Mouse (Mus musculus) olfactory bulb, adult 2 months (tissue): ENCODE measurements at regions not wholly inside any gene's neighbourhood (a gene's known extent, or its start where the extent isn't known, plus 50 kb on each side); places are given as distances from the start of the nearest gene placed in this dataset.

Experiments
- CTCF ChIP-seq: fragments of 200-500 bp; IDR thresholded peaks from 2 replicates; pipeline ENCODE4 v1.5.1; 2012; ENCODE audit warnings: low read depth, mild to moderate bottlenecking, low read length, moderate library complexity; ENCODE audit not compliant: insufficient read depth
- POLR2A ChIP-seq: fragments of 200-500 bp; IDR thresholded peaks from 2 replicates; pipeline ENCODE4 v1.6.1; 2012; ENCODE audit warnings: mild to moderate bottlenecking, low read depth, low read length, moderate library complexity; ENCODE audit not compliant: insufficient read depth

DNA sequence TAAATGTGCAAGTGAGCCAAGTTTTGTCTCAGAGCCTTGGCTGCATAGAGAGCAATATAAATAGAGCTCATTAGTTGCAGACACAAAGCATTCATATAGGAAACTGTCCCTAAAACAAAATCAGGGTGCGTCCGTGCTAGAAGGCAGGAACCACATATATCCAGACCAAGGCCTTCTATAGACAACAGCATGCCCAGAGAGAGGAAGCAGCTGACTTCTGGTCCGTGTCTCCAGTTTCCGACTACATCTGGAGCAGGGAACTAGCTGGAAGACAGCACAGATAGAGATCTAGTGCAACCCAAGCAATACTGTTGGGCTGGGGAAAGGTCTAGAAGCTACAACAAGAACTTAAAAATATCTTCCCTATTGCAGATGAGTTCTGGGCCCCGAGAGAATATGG, 121.0 kb downstream of the Gm12728 start:
- TF ChIP-seq POLR2A, result no peak
- no peak for TF ChIP-seq CTCF
